Mouse (Mus musculus) ovary, postnatal 36 days (tissue): Measurements from ENCODE around the gene Rtn2.
A peak's percentile ranks its signal among the peaks of the same experiment; 100 is the strongest.

Experiments used
- DNase-seq: peaks from one replicate; pipeline ENCODE4 v3.0.0; 2022; ENCODE audit warnings: low spot score, mixed read lengths

Rtn2 gene

DNA sequence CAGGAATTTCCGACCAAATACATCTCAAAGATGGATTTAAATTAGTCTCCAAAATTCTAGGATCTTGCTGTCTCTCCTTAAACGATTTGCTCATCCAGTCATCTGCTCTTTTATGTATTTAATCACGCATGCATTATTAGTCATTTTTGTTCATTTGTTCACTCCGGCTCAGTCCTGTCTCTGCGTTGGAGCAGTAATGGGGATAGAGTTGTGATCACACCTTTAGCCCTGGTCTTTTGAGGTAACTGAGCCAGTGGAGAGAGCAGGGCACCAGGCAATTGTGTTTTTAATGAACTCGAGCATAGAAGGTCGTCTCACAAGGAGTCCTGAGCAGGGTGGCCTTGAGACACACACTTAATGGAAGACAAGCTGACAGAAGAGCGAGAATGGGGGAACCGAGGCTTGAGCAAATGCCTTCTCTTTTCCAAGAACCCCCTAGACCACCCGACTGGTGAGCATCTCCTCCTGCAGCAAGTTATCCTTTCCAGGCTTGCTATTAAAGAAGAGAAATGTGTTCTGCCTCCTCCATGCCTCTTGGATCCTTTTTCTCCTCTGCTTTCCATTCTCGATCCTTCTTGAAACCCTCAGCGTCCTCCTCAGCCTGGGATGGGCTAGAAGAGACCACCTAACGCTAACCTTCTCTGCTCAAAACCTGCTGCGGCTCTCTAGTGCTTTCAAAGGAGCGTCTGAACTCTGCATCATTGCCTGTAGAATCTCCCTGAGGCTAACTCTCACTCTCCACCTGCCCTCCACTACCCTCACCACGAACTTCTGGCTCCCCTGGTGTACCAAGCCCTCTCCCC is 19.2 kb downstream of the Rtn2 start:
- no peak for DNase-seq

DNA sequence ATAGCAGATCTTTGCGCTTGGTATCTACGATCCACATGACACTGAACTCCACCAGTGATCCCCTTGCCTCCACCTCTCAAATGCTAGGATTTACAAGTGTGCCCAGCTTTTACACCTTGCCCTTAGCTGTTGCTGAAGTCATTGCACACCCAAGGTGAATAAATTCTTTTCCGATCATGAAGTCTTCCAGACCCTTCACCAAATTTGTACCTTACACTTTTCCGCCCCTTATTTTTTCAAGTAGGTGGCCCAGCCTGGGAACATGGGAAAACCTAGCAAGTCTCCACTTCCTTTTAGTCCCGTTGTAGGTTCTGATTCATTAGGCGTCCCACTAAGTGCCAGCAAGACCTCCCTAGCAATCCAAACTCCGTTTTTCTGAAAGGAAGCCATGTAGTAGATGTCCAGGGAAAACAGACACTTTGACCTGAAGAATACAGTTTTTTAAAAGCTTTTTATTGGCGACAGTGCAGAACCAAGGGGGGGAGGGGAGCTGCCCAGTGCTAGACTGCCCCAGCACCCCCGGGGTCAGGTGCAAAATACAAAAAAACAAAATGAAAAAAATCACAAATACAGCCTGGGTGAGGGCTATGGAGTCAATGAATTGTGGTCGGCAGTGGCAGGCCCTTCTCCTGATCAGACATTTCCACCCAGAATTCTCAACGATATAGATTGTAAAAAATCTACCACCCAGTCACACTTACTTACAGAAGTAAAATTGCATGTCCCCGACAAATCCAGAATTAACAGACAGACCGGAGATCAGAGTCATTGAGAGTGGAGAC is 20.0 kb downstream of the Rtn2 start:
- DNase-seq, result no peak

DNA sequence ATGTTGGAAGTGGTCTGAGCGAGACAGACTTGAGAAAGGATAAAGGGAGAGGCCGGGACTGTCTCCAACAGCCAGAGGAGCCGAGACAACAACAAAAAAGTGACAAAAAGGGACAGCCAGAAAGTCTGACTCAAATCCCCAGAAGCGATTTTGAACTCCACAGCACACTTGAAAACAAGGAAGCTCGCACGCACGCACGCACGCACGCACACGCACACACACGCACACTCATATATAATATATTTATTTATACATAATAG is 20.6 kb downstream of the Rtn2 start:
- no peak for DNase-seq

DNA sequence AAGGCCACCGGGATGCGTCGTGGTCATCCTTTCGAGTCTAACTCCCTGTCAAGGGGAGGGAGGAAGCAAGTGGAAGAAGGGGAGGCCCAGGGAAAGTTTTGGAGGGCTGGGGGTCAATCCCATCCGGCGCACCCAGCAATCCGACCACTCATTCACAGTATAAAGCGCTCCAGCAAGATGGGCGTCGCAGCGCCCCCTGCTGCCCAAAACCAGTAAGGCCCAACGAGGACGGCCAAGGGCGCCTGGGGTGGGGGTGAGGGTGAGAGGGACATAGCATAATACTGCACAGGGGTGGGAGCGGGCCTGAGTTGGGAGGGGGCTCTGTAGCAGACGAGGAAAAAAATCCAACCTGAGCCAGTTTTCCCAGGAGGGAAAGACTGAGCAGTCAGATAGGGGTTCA is 21.3 kb downstream of the Rtn2 start:
- DNase-seq, result peak; percentile 71

DNA sequence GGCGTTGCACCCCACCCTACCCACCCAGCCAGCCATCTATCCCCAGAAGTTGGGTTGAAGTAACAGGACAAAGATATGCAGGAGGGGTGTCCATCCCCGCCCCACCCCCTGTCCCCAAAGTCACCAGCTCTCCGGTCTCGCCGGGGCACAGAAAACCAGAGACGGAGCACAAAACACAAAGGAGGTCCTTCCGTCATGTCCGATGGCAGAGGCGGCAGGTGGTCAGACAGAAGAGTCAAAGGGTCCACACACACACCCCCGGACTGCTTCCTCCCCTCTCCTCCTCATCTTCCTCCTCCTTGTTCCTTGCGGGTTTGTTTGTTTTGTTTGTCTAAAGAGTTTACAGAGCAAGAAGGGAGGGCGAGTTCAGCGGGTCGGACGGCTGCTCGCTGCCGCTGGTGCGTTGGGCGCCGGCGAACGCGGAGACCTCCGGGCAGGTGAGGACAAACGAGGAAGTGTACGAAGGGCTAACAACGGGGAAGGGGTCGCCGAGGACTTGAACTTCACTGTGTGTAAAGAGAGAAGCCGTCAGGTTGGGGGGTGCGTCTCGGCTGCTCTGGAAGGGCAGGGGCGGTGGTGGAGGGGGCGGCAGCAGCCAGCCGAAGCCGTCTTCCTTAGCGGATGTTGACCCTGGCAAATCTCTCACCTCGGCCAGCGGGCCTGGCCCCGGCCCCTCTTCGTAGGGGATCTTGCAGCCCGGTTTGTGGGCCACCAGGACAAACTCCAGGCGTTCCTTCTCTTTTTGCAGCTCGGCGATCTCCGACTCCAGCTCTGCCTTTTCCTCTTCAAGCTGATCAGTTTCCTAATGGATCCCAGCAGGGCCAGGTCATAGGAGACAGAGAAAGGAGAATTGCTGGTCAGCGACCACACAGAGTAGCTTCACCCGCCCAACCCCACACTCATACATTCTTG is 22.3 kb downstream of the Rtn2 start:
- no peak for DNase-seq

DNA sequence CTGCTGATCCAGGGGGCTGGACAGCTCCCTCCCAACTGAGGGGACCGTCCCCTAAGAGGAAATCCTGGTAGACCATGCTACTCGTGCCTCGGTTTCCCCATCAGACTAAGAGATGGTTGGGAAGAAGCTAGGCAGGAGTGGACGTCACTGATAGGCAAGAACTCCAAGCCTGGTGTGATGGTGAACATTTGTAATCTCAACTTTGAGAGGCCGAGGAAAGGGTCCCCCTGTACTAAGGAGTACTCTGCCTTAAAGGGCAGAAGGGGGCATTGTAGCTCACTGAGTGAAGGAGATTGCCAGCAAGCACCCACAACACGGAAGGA is 22.9 kb downstream of the Rtn2 start:
- no peak for DNase-seq

DNA sequence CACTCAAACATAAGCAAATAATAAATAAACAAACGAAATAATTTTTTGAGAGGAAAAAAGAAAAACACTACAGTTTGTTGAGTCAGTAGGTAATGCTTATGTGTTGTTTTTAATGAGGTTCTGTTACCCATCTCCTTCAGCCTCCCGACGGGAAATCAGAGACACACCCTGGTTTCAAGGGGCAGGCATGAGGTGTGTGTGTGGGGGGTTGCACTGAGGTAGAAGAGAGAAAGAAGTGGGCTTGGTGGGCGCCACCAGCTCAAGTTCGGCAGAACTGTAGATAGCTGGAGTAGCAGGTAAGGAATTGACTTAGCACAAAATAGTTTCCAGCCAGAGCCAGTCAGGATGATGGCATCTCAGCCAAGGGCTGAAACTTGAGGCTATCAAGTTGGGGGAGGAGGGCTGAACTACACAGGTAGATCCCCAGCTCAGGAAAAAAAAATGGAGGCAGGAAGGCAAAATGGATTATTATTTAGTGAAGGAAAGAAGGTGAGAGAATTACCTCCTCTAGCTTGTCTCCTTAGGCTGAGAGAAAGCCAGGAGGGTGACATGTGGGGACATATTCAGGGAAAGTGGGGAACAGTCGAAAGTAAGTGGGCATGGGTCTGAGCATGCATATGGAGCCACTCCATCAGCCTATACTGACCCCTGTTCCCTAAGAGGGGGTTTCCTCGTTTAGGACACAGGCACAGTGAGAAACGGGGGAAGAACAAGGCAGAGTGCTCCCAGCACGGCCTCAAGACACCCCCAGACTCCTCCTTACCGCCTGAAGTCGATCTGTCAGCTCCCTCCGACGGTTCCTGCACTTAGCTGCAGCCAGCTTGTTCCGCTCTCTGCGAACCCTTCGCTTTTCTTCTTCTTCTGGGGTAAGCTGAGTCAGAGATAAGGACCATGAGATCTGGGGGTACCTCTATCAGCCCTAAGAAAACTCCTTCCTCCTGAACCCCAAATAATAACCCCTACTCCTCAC is 23.7 kb downstream of the Rtn2 start:
- DNase-seq, result no peak

DNA sequence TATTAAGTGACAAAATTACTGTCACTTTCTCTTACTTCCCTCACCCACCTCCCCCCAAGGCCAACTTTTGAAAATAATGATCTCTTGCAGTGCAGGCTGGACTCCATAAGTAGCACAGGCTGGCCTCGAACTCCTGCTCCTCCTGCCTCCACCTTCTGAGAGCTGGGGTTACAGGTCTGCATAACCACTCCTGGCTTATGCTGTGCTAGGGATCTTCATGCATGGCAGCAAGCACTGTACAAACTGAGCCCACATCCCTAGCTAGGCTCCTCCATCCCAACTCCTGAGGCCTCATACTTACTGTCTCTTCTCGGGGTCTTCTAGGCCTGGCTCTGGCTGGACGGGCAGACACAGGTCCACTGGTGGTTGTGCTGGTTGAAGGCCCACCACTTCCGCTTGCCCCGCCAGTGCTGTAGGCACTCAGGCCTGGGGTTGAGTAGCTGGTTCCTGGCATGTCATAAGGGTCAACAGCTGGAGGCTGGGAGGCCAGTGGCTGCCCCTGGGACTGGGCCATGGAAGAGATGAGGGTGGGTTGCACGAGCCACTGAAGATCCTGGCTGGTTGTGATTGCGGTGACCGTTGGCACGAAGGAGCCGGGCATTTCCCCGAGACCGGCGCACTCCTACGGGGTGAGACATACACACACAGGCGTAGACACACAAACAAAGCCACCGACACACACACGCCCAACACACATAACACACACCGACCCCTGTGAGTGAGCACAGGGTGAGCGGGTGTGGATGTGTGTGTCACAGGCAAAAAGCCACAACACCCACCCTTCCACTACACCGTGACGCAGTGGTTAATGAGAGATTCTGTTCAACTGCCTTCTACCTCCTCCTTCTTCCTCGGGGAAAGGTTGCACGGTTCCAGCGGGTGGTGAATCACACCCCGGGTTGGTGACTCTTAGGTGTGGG is 24.7 kb downstream of the Rtn2 start:
- DNase-seq, result no peak

DNA sequence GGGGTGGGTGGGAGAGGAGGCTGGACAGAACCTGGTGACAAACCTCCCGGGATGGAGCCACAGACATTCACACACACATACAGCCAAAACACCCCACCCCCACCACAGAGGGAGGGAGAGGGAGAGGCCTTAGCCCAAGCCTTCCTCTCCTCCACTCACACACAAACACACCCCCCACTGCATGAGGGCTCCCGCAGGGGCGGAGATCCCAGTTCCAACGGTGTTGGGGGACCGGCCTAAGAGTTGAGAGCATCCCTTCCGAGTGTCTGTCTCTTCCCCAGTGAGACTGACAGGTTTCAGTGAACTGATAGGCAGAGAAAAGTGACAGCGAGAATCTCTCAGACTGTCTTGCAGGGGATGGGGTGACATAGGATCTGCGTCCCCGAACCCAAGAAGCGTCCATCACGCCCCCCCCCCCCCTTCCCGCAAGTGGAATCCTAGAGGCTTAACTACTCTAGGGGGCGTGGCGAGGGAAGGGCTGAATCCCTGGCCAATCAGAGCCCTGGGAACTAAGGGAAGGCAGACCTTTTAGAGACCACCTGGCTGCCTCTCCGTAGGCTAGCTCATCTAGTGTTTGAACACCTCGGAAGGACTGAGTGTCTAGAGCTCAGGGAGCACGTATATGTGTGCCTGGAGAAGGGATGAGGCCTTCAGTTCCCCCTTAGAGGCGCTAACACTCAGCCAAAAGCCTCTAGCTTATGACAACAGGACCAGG is 25.5 kb downstream of the Rtn2 start:
- peak; percentile 64 for DNase-seq

DNA sequence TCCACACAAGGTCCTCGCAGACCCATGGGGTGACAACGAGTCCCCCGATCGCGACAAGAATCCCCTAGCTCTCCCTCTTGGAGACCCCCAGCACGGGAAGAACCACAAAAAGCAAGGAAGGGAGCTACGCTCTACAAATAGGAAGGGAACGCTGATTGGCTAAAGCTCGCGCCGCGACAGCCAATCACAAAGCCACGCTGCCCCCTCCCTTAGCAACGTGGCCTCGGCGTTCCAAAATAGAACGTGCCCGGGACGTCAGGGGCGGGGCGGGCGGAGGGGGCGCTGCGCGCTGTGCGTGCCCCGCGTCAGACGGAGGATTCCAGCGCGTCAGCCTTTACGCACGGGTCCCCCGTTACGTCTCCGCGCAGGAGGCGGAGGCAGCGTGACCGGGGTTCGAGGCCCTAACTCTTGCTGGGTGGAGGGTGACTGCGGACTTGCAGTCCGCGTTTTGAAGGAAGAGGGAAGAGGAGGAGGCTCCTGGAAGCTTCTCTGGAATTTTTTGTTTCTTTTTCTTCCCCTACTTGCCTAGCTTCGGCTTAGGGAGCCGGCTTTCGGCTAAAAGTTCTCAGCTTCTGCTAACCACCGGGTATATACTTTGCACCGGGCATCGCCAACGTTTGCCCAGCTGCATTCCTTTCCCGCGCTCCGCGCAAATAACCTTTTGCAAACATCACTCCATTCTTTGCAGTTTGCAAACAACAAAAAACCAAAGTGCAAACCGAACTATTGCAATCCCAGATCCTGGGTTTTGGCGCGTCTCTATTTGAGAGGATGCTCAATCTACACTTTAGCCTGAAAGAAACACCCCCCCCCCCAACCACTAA is 26.2 kb downstream of the Rtn2 start:
- peak; percentile 96 for DNase-seq

DNA sequence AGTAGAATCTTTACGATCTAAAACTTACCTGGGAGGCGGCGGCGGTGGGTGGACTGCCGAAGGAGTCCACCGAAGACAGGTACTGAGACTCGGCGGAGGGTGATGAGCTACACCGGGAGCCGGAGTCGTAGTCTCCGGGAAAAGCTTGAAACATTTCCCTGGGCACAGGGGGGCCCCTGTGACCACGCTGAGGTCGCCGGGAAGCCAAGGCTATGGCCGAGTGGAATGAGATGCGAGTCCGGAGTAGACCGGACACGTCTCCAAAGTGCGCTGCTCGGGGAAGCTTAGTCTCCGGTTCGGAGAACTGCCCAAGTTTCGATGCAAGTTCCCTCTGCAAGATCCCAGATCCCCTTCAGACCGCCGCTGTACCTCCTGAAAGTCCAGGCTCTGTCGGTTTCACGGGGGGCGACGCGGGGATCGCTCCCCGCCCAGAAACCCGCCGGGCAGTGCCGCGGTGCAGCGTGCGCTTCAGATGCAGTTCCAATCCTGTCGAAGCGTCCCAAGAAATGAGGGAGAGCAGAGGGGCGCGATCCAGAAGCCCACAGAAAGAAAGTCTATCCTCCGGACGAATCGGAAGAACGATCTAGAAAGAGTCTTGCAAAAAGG is 27.0 kb downstream of the Rtn2 start:
- DNase-seq, result no peak

DNA sequence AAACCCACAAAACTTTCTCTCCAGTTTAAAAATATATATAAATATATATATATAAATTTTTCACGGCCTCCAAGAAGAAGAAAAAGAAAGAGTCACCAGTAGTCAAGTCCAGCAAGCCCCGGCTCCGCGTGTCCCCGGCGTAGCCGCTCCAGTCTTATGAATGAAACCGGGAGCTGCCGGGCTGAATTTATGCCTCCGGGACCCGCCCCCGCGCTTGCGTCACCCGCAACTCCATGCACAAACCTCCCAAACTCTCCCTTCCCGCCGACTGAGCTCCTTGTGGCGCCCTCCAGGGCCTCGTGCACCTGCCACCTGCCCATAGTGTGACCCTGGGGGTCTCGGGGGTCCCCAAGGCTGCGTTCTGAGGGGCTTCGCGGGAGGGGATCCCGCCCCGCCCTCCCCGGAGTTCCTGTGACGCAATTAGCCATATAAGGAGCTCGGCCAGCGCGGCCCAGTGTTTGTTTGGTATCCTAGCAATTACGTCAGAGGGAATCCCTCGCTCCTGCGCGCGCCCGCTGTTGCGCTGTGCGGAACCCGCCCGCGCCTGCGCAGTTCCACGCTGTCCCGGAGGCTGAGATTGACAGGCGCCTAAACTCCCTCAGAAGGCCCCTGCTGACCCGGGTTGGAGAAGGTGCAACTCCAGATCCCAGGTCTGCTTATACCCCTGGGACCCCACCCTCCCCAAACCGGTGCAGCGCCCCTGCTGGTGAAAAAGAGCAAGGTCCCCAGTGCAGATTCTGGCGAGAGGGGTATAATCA is 27.6 kb downstream of the Rtn2 start, which contains the start of gene Fosb:
Fosb (minus strand) TSS at position 168 of the 758 bp plus-strand sequence.
- peak; percentile 92 for DNase-seq

DNA sequence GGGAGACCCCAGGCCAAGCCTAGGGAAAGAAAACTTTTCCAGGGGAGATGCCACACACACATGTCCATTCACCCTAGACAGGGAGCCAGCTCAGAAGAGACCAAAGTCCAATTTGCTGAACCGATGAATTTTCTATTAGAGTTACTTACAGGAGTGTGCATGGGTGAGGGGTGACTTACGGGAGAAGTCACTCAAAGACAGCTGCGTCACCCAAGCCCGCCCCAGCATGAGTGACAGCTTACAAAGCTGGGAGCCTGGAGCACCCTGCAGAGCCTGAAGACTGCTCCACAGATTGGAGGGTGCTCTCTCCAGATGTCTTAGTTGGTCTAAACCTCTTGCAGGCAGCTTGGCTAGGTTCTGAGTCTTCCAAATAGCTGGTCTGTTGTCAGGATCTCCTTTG is 29.6 kb downstream of the Rtn2 start:
- DNase-seq, result no peak

DNA sequence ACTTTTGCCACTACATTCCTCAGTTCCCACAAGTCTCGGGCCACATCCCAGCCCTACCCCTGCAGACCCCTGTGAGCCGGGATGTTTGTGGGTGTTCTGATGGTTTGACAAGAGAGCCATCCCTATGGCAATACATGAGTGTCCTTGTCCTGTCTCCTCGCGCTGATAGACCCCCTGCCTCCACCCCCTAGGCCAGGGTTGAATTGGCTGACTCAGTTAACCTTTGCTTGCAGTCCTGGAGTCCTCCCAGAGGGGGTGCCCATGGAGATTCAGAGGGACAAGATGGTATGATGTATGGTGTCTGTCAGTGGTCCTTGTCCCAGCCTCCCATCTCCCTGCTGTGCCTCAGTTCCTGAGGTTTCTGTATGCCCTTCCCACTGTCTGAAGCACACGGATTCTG is 31.6 kb downstream of the Rtn2 start:
- DNase-seq, result no peak

DNA sequence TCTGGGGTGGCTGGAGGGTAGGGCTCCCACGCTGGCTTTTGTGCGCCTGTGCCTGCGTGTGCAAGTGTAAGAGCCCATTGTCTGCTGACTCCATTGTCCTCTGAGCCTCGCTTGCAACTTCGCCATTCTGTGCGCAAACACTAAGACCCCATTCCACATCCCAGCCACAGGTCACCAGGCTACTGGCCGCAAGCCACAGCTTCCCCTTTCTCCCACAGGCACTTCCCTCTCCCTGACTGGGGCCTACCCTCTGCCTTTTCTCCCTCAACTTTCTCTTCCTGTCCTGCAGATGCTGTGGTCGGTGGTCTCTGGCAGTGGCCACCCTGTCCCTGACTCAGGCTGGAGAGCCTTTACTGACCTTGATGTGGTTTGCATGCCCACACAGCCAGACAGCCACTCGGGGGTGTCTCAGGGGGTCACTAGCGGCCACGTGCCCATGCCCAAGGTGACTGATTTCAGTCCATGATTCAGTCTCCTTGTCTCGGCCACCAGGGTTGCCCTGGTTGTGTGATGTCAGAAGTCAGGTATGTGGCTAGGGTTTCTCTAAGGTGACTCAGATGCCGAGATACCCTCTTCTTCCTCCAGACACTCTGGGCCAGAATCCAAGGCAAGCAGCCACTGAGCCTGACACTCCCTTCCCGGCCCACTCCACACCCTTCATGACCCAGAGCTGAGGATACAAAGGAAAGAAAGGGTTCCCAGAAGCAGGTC is 34.2 kb downstream of the Rtn2 start:
- no peak for DNase-seq

DNA sequence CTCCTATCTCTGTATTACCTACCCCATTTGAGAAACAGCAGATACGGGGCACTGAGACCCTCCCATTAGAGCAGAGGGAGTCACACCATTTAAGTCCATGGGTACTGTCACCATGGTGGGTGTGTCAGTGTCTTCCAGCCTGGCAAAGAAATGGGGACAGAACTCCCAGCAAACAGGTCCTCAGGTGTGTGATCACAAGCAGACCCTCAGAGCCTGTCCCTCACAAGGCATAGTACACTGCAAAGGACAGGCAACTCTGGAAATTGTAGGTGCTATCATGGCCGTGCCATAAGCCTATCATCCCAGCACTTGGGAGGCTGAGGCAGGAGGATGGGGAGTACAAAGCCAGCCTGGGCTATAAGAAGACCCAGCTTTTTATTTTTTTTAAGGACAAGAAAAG is 35.8 kb downstream of the Rtn2 start:
- DNase-seq, result no peak

DNA sequence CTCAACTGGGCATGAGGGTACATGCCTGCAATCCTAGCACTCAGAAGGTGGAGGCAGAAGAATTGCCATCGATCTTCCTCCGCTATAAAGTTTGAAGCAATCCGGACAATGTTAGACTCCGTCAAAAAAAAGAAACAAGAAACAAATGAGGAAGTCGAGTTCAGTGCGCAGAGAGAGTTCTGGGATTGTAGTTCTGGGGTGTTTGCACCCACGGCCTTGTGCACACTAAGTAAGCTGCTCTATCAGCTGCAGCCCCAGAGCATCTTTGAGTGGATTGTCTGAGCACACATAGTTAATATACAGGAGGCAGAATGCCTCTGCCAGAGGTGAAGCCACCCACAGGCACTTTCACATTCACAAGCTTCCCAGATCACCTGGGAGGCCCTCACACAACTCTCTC is 36.3 kb downstream of the Rtn2 start:
- no peak for DNase-seq
